Mouse (Mus musculus) retina, adult 2 months (tissue): ENCODE measurements around the gene Dock11.

Source experiments
- DNase-seq: peaks from one replicate; pipeline ENCODE4 v3.0.0-alpha.2; 2012; ENCODE audit warnings: low read depth, low spot score

The Dock11 gene

GRCm38 (mm10) chrX:35950135-35950534 lies 61.5 kb downstream of the Dock11 start:
- no peak for DNase-seq

GRCm38 (mm10) chrX:35951945-35952344 lies 63.3 kb downstream of the Dock11 start:
- no peak for DNase-seq

GRCm38 (mm10) chrX:35952521-35953095 lies 64.0 kb downstream of the Dock11 start:
- no peak for DNase-seq

- no peak for DNase-seq
These were observed 67.6 kb downstream of the Dock11 start for GRCm38 (mm10) chrX:35956236-35956635.

- no peak for DNase-seq
These were observed 74.5 kb downstream of the Dock11 start for GRCm38 (mm10) chrX:35963087-35963486.

- DNase-seq, result no peak
These were observed 80.6 kb downstream of the Dock11 start for GRCm38 (mm10) chrX:35969276-35969675.

- DNase-seq, result no peak
These were observed 88.0 kb downstream of the Dock11 start for GRCm38 (mm10) chrX:35976657-35977056.

- no peak for DNase-seq
These were observed 99.3 kb downstream of the Dock11 start for GRCm38 (mm10) chrX:35987981-35988380.

- DNase-seq, result no peak
These were observed 102.0 kb downstream of the Dock11 start for GRCm38 (mm10) chrX:35990508-35991095.

GRCm38 (mm10) chrX:35994226-35994625 lies 105.6 kb downstream of the Dock11 start:
- no peak for DNase-seq

GRCm38 (mm10) chrX:35997004-35997403 lies 108.4 kb downstream of the Dock11 start:
- no peak for DNase-seq

- no peak for DNase-seq
These were observed 109.3 kb downstream of the Dock11 start for GRCm38 (mm10) chrX:35997793-35998419.

GRCm38 (mm10) chrX:36025651-36026050 lies 137.0 kb downstream of the Dock11 start:
- no peak for DNase-seq

GRCm38 (mm10) chrX:36031113-36031512 lies 142.5 kb downstream of the Dock11 start:
- DNase-seq, result no peak

- DNase-seq, result no peak
These were observed 145.4 kb downstream of the Dock11 start for GRCm38 (mm10) chrX:36034045-36034444.

- no peak for DNase-seq
These were observed 157.1 kb downstream of the Dock11 start for GRCm38 (mm10) chrX:36045731-36046130.

GRCm38 (mm10) chrX:36047451-36047850 lies 158.8 kb downstream of the Dock11 start:
- DNase-seq, result no peak

- DNase-seq, result no peak
These were observed 161.7 kb downstream of the Dock11 start for GRCm38 (mm10) chrX:36050312-36050711.

GRCm38 (mm10) chrX:36073997-36074396 lies 185.4 kb downstream of the Dock11 start:
- DNase-seq, result no peak

GRCm38 (mm10) chrX:36077164-36077563 lies 188.5 kb downstream of the Dock11 start:
- no peak for DNase-seq

GRCm38 (mm10) chrX:36082917-36083316 lies 194.3 kb downstream of the Dock11 start:
- DNase-seq, result no peak

GRCm38 (mm10) chrX:36088464-36089256 lies 200.0 kb downstream of the Dock11 start:
- DNase-seq, result no peak
